Mouse (Mus musculus) erythroid progenitor cell, adult 5-6 weeks (primary cell): Measurements from ENCODE around the gene Ckap5. TPM values are rescaled to one million over a fixed set of nuclear protein-coding genes. Genes with fewer than 3 reads are reported as not detected.
A peak's percentile ranks its signal among the peaks of the same experiment; 100 is the strongest.
"Not testable (repeated sequence)": the region's sequence is repeated elsewhere in the genome, so short reads cannot be mapped to it uniquely, and the experiment has no call there.

Source experiments
- ATAC-seq: replicated peaks from 2 replicates; pipeline ENCODE4 v1.8.0; 2016; ENCODE audit warnings: moderate number of reproducible peaks, mild to moderate bottlenecking, moderate TSS enrichment, inconsistent platforms; ENCODE audit not compliant: poor library complexity, low FRiP score, severe bottlenecking
- total RNA-seq, 2 experiments: library from RNA; stranded (forward) in 1 of 2; stranded (reverse) in 1 of 2; fragments of 150-400 nt in 1 of 2; fragments of 186-747, 209-891 nt in 1 of 2; gene quantifications; 2 replicates each; pipeline versions ENCODE4 v1.2.3 to v1.2.4; 2015 to 2017; ENCODE audit warnings: low replicate concordance in 2 of 2

Ckap5 gene
- total RNA-seq, 2 experiments from 2014 or later, result 210 to 216 TPM

- no peak for ATAC-seq
Observed at GRCm38 (mm10) chr2:91622356-91622755, 95.8 kb downstream of the Ckap5 start.

GRCm38 (mm10) chr2:91623366-91623765 lies 96.8 kb downstream of the Ckap5 start:
- not testable (repeated sequence) for ATAC-seq

- no peak for ATAC-seq
Observed at GRCm38 (mm10) chr2:91627486-91627885, 100.9 kb downstream of the Ckap5 start.

GRCm38 (mm10) chr2:91628171-91628570 lies 101.6 kb downstream of the Ckap5 start:
- no peak for ATAC-seq

- no peak for ATAC-seq
Observed at GRCm38 (mm10) chr2:91629682-91630081, 103.1 kb downstream of the Ckap5 start.

- no peak for ATAC-seq
Observed at GRCm38 (mm10) chr2:91630384-91630783, 103.8 kb downstream of the Ckap5 start.

GRCm38 (mm10) chr2:91631826-91632225 lies 105.3 kb downstream of the Ckap5 start:
- ATAC-seq, result no peak

- no peak for ATAC-seq
Observed at GRCm38 (mm10) chr2:91632316-91632715, 105.8 kb downstream of the Ckap5 start.

- no peak for ATAC-seq
Observed at GRCm38 (mm10) chr2:91633334-91633977, 106.9 kb downstream of the Ckap5 start.

- peak; percentile 55; the same call in 1 of the 2 replicates for ATAC-seq
Observed at GRCm38 (mm10) chr2:91634841-91635240, 108.3 kb downstream of the Ckap5 start.

GRCm38 (mm10) chr2:91635486-91635885 lies 108.9 kb downstream of the Ckap5 start:
- ATAC-seq, result no peak

GRCm38 (mm10) chr2:91636229-91636628 lies 109.7 kb downstream of the Ckap5 start, which contains the start of gene F2:
Gene F2 (minus strand): TSS chr2:91636414.
- no peak for ATAC-seq

- ATAC-seq, result no peak
Observed at GRCm38 (mm10) chr2:91636727-91637338, 110.3 kb downstream of the Ckap5 start.

GRCm38 (mm10) chr2:91638931-91639330 lies 112.4 kb downstream of the Ckap5 start:
- ATAC-seq, result no peak

- peak; percentile 73 for ATAC-seq
Observed at GRCm38 (mm10) chr2:91642825-91643415, 116.4 kb downstream of the Ckap5 start.

- ATAC-seq, result no peak
Observed at GRCm38 (mm10) chr2:91644021-91644420, 117.5 kb downstream of the Ckap5 start.

- no peak for ATAC-seq
Observed at GRCm38 (mm10) chr2:91645354-91645753, 118.8 kb downstream of the Ckap5 start.

- no peak for ATAC-seq
Observed at GRCm38 (mm10) chr2:91645811-91646210, 119.2 kb downstream of the Ckap5 start.

GRCm38 (mm10) chr2:91646733-91647132 lies 120.2 kb downstream of the Ckap5 start:
- no peak for ATAC-seq

GRCm38 (mm10) chr2:91649152-91649551 lies 122.6 kb downstream of the Ckap5 start:
- no peak for ATAC-seq
